Mouse (Mus musculus) embryonic facial prominence, embryonic 13.5 days (tissue): ENCODE results near the gene Agtrap. TPM values are rescaled to one million over a fixed set of nuclear protein-coding genes. Genes with fewer than 3 reads are reported as not detected.
A peak's percentile ranks its signal among the peaks of the same experiment; 100 is the strongest.
"Not testable (repeated sequence)": the region's sequence is repeated elsewhere in the genome, so short reads cannot be mapped to it uniquely, and the experiment has no call there.

ENCODE experiments used
- ATAC-seq: fragments of 200-750 bp; cut with Nextera tagmentation; 2 replicates; pipeline ENCODE4 v1.8.0; 2017; ENCODE audit warnings: low read depth; ENCODE audit not compliant: insufficient number of reproducible peaks, insufficient read depth, low FRiP score, low TSS enrichment
- H3K27ac ChIP-seq: fragments of 300-500 bp; sonication (generic); 2 replicates; pipeline ENCODE4 v1.5.1; 2015; ENCODE audit warnings: moderate library complexity, mild to moderate bottlenecking, inconsistent platforms
- H3K27me3 ChIP-seq: fragments of 300-500 bp; sonication (generic); 2 replicates; pipeline ENCODE4 v1.6.1; 2015; ENCODE audit warnings: mild to moderate bottlenecking, inconsistent platforms
- H3K36me3 ChIP-seq: fragments of 300-500 bp; sonication (generic); 2 replicates; pipeline ENCODE4 v1.6.1; 2015; ENCODE audit warnings: mild to moderate bottlenecking, inconsistent platforms
- H3K4me1 ChIP-seq: fragments of 300-500 bp; sonication (generic); 2 replicates; pipeline ENCODE4 v1.6.1; 2015; ENCODE audit warnings: inconsistent platforms
- H3K4me2 ChIP-seq: fragments of 300-500 bp; sonication (generic); 2 replicates; pipeline ENCODE4 v1.6.1; 2015; ENCODE audit warnings: moderate library complexity, mild to moderate bottlenecking, inconsistent platforms
- H3K4me3 ChIP-seq: fragments of 300-500 bp; sonication (generic); 2 replicates; pipeline ENCODE4 v1.5.1; 2015; ENCODE audit warnings: mild to moderate bottlenecking, inconsistent platforms
- H3K9ac ChIP-seq: fragments of 300-500 bp; sonication (generic); 2 replicates; pipeline ENCODE4 v1.6.1; 2015; ENCODE audit warnings: mild to moderate bottlenecking, inconsistent platforms
- H3K9me3 ChIP-seq: fragments of 300-500 bp; sonication (generic); 2 replicates; pipeline ENCODE4 v1.6.1; 2016; ENCODE audit warnings: inconsistent platforms
- WGBS: fragments of 180-500 bp; shearing (Covaris S2); methylation state at CpG from one replicate; pipeline ENCODE4 v1.1.7; 2015; ENCODE audit warnings: mixed read lengths; 5-methylcytosine and 5-hydroxymethylcytosine counted together
- polyA plus RNA-seq: library from polyadenylated mRNA; unstranded; fragments of >200 nt; fragmentation: Nextera tagmentation; extraction: Ambion mirVana; gene quantifications from 2 replicates; pipeline ENCODE4 v1.2.1, GENCODE M21; 2015

The Agtrap gene
- polyA plus RNA-seq, 1 experiment from 2014 or later: 10.1 TPM

DNA sequence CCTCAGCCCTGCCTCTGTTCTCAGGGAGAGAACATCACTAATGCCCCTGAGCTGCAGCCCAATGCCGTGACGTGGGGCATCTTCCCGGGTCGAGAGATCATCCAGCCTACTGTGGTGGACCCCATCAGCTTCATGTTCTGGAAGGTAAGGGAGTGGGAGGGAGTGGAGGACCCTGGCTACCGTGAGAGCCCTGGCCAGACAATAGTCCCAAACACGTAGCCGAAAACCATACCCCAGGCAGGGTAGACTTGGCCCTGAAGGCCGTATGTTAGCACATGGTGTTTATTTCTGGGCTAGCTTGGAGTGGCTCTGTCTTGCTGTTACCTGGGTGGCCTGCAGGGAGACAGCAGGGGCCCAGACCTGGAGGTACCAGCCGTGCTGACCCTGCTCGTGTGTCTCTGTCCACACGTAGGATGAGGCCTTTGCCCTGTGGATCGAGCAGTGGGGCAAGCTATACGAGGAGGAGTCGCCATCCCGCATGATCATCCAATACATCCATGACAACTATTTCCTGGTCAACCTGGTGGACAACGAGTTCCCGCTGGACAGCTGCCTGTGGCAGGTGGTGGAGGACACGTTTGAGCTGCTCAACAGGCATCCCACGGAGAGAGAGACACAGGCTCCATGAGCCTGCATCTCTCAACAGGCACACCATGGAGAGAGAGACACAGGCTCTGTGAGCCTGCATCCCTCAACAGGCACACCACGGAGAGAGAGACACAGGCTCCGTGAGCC lies 32.7 kb downstream of the Agtrap start:
- 93% methylated on average over 21 of the region's 21 CpGs for WGBS
- Histone ChIP-seq H3K9me3 (no peaks in the 10 kb centered on the region), H3K27ac (no peak overlapping the region), H3K9ac (no peak overlapping the region), H3K27me3 (no peaks in the 10 kb centered on the region), H3K4me1 (peaks cover 2% of the 10 kb centered on the region; the same call in 1 of the 2 replicates), H3K4me2 (no peak overlapping the region), H3K4me3 (no peak overlapping the region), H3K36me3 (peaks cover 88% of the 10 kb centered on the region)
- no peak for ATAC-seq

- H3K4me3 ChIP-seq: no peak overlapping the region
- no peak overlapping the region for H3K9ac ChIP-seq
- peaks cover 99% of the 10 kb centered on the region for H3K36me3 ChIP-seq
- H3K27ac ChIP-seq: no peak overlapping the region
- no peaks in the 10 kb centered on the region for H3K9me3 ChIP-seq
- no peak overlapping the region for H3K4me2 ChIP-seq
- ATAC-seq: no peak
- 91% methylated on average over 12 of the region's 12 CpGs for WGBS
- H3K27me3 ChIP-seq: no peaks in the 10 kb centered on the region
- H3K4me1 ChIP-seq: no peaks in the 10 kb centered on the region
These were observed 34.4 kb downstream of the Agtrap start for GRCm38 (mm10) chr4:148053417-148053920.

GRCm38 (mm10) chr4:148052976-148053375 lies 34.9 kb downstream of the Agtrap start:
- WGBS: 75% methylated on average over 2 of the region's 2 CpGs
- ATAC-seq: no peak
- Histone ChIP-seq H3K9ac (no peak overlapping the region), H3K4me3 (no peak overlapping the region), H3K36me3 (peaks cover 99% of the 10 kb centered on the region), H3K27ac (no peak overlapping the region), H3K9me3 (no peaks in the 10 kb centered on the region), H3K4me2 (no peak overlapping the region), H3K27me3 (no peaks in the 10 kb centered on the region), H3K4me1 (no peaks in the 10 kb centered on the region)

GRCm38 (mm10) chr4:148051886-148052285 lies 35.9 kb downstream of the Agtrap start:
- Histone ChIP-seq H3K4me3 (no peak overlapping the region), H3K27ac (no peak overlapping the region), H3K36me3 (peaks cover 96% of the 10 kb centered on the region), H3K4me1 (no peaks in the 10 kb centered on the region), H3K9me3 (no peaks in the 10 kb centered on the region), H3K27me3 (no peaks in the 10 kb centered on the region), H3K9ac (no peak overlapping the region), H3K4me2 (no peak overlapping the region)
- WGBS: 92% methylated on average over 11 of the region's 11 CpGs
- no peak for ATAC-seq

DNA sequence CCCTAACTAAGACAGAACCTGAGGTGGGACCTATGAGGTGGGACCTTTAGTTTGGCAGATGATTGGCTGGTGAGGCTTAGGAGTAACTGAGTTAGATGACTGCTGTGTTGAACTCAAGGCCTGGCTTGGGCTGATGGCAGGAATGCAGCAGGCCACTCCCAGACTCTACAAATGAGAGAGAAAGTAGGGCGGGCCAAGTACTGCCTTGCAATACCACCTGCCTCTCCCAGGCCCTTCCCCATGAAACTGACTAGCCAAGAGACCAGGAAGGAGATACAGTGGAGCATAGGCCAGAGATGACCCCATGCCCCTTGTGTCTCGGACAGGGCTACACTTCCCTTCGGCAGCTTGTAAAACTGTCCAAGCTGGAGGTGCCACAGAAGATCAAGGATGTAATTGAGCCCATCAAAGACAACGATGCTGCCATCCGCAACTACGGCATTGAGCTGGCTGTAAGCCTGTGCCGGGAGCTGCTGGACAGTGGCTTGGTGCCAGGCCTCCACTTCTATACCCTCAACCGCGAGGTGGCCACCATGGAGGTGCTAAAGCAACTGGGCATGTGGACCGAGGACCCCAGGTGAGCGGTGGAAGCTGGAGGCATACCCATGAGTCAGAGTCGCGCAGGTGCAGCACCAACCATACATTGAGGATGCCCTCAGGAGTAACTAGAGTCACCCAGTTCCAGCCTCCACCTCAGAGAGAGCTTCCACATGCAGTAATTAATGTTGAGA lies 36.6 kb downstream of the Agtrap start:
- Histone ChIP-seq H3K9me3 (no peaks in the 10 kb centered on the region), H3K9ac (no peak overlapping the region), H3K27me3 (no peaks in the 10 kb centered on the region), H3K4me2 (no peak overlapping the region), H3K4me3 (no peak overlapping the region), H3K27ac (no peak overlapping the region), H3K36me3 (peaks cover 93% of the 10 kb centered on the region), H3K4me1 (no peaks in the 10 kb centered on the region)
- 94% methylated on average over 13 of the region's 13 CpGs for WGBS
- ATAC-seq: no peak

DNA sequence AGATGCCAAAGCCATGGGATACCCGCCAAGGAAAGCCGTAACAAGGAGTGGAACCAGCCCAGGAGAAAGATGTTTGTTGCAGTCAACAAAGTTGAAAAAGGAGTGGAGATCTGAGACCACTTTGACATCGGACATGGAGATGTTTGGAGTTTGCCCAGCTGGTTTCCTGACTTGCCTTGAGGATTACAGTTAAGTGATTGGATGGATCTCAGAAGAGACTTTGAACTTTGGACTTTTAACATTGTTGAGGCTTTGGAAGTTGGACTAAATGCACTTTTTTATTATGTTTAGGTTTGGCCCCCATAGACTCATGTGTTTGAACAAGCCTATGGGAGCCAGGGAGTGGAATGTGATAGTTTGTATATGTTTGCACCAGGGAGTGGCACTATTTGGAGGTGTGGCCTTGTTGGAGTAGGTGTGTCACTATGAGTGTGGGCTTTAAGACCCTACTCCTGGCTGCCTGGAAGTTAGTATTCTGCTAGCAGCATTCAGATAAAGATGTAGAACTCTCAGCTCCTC lies 37.4 kb downstream of the Agtrap start:
- H3K36me3 ChIP-seq: peaks cover 92% of the 10 kb centered on the region
- H3K9ac ChIP-seq, H3K27ac ChIP-seq, H3K4me2 ChIP-seq, H3K27me3 ChIP-seq, H3K9me3 ChIP-seq, H3K4me1 ChIP-seq, H3K4me3 ChIP-seq, ATAC-seq: not testable (repeated sequence)
- WGBS: 95% methylated on average over 3 of the region's 3 CpGs

GRCm38 (mm10) chr4:148046450-148047031 lies 41.3 kb downstream of the Agtrap start:
- Histone ChIP-seq H3K4me2 (no peak overlapping the region), H3K9me3 (no peaks in the 10 kb centered on the region), H3K27me3 (no peaks in the 10 kb centered on the region), H3K27ac (no peak overlapping the region), H3K4me1 (peaks cover 16% of the 10 kb centered on the region), H3K9ac (0 out of 2 replicates have a peak overlapping the region, but pooled peaks have one; percentile 21), H3K4me3 (no peak overlapping the region), H3K36me3 (peaks cover 77% of the 10 kb centered on the region)
- 72% methylated on average over 4 of the region's 4 CpGs for WGBS
- ATAC-seq: no peak

DNA sequence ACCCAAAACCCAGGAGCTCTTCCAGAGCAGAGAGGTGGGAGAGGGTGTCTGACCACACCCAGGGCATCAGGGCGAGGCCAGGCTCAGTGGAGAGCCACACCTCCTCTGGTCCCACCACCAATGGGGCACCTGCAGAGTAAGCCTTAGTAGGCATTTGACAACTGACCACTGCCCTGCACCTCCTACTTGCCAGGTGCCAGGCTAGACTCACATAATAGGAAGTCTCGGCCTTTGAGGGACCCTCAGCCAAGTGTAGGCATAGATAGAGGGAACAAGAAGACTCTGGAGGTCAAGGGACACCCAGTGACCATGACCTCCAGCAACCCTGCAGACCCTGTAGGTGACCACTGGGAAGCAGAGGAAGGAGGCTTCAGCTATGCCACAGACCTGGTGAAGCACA lies 43.7 kb downstream of the Agtrap start:
- no peak overlapping the region for H3K4me3 ChIP-seq
- ATAC-seq: no peak
- H3K27me3 ChIP-seq: no peaks in the 10 kb centered on the region
- H3K36me3 ChIP-seq: peaks cover 53% of the 10 kb centered on the region
- H3K4me2 ChIP-seq: no peak overlapping the region
- no peak overlapping the region for H3K27ac ChIP-seq
- H3K9me3 ChIP-seq: no peaks in the 10 kb centered on the region
- H3K4me1 ChIP-seq: peaks cover 40% of the 10 kb centered on the region
- H3K9ac ChIP-seq: no peak overlapping the region
- WGBS: 85% methylated on average over 2 of the region's 2 CpGs

- H3K4me3 ChIP-seq, H3K4me2 ChIP-seq, H3K27me3 ChIP-seq, ATAC-seq, H3K27ac ChIP-seq, H3K9me3 ChIP-seq, H3K9ac ChIP-seq: not testable (repeated sequence)
- WGBS: 89% methylated on average over 8 of the region's 8 CpGs
- Histone ChIP-seq H3K4me1 (peaks cover 40% of the 10 kb centered on the region), H3K36me3 (peaks cover 46% of the 10 kb centered on the region)
These were observed 44.5 kb downstream of the Agtrap start for GRCm38 (mm10) chr4:148043327-148043726.

DNA sequence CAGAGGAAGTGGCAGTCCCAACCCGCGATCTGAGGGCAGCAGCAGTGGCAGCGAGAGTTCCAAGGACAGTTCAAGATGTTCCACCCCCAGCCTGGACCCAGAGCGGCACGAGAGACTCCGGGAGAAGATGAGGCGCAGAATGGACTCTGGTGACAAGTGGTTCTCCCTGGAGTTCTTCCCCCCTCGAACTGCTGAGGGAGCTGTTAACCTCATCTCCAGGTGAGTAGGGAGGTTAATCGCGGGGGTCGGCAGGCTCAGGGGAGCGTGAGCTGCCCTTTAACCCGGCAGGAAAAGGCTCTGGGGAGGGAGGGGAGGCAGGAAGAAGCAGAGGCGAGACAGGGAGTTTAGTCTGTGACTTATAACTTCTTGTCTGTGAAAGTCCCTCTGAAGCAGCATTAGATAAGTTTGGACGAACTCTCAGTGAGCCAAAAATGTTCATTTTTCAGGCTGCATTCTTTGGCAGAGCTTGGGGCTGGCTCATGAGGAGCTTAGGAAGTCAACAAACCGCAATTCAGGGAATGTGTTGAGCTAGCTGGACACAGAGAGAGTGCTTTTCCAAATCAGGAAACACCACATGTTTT lies 46.1 kb downstream of the Agtrap start:
- Histone ChIP-seq H3K27me3 (no peaks in the 10 kb centered on the region), H3K4me1 (peaks cover 49% of the 10 kb centered on the region), H3K27ac (peak overlapping the region; percentile 74), H3K4me3 (peak overlapping the region; percentile 54), H3K36me3 (peaks cover 35% of the 10 kb centered on the region), H3K9me3 (no peaks in the 10 kb centered on the region), H3K9ac (peak overlapping the region; percentile 71), H3K4me2 (peak overlapping the region; percentile 83)
- no peak for ATAC-seq
- WGBS: 1% methylated on average over 16 of the region's 16 CpGs

- ATAC-seq: 0 out of 2 replicates have a peak, but pooled peaks have one; percentile 33
- WGBS: under 1% methylated on average over 19 of the region's 19 CpGs
- Histone ChIP-seq H3K4me2 (peak overlapping the region; percentile 83), H3K4me1 (peaks cover 49% of the 10 kb centered on the region), H3K9ac (peak overlapping the region; percentile 71), H3K36me3 (peaks cover 32% of the 10 kb centered on the region), H3K27ac (peak overlapping the region; percentile 74), H3K9me3 (no peaks in the 10 kb centered on the region), H3K4me3 (peak overlapping the region; percentile 54), H3K27me3 (no peaks in the 10 kb centered on the region)
These were observed 46.8 kb downstream of the Agtrap start for GRCm38 (mm10) chr4:148040933-148041610.
